Mouse (Mus musculus) liver, embryonic 11.5 days (tissue): ENCODE measurements around the gene Mettl1. TPM values are rescaled to one million over a fixed set of nuclear protein-coding genes. Genes with fewer than 3 reads are reported as not detected.
"Not testable (repeated sequence)": the region's sequence is repeated elsewhere in the genome, so short reads cannot be mapped to it uniquely, and the experiment has no call there.

Experiments used
- ATAC-seq: fragments of 200-750 bp; cut with Nextera tagmentation; replicated peaks from 2 replicates; pipeline ENCODE4 v1.8.0; 2017; ENCODE audit warnings: moderate number of reproducible peaks, mild to moderate bottlenecking, moderate TSS enrichment, moderate library complexity; ENCODE audit not compliant: low FRiP score
- DNase-seq: peaks from one replicate; pipeline ENCODE4 v3.0.0-alpha.2; 2017; ENCODE audit warnings: low spot score
- H3K27ac ChIP-seq: fragments of 300-500 bp; sonication (generic); 2 replicates; pipeline ENCODE4 v1.5.1; 2014; ENCODE audit warnings: mild to moderate bottlenecking, low read depth, low read length, control low read depth
- H3K27me3 ChIP-seq: fragments of 300-500 bp; sonication (generic); replicated peaks from 2 replicates; pipeline ENCODE4 v1.6.1; 2014; ENCODE audit warnings: low read length, mixed read lengths; ENCODE audit not compliant: control insufficient read depth, insufficient read depth
- H3K36me3 ChIP-seq: fragments of 300-500 bp; sonication (generic); 2 replicates; pipeline ENCODE4 v1.6.1; 2014; ENCODE audit warnings: mild to moderate bottlenecking, low read length, moderate library complexity, mixed read lengths; ENCODE audit not compliant: control insufficient read depth, insufficient read depth
- H3K4me1 ChIP-seq: fragments of 300-500 bp; sonication (generic); replicated peaks from 2 replicates; pipeline ENCODE4 v1.6.1; 2014; ENCODE audit warnings: low read length, mixed read lengths; ENCODE audit not compliant: control insufficient read depth, insufficient read depth
- H3K4me2 ChIP-seq: fragments of 300-500 bp; sonication (generic); 2 replicates; pipeline ENCODE4 v1.6.1; 2014; ENCODE audit warnings: mild to moderate bottlenecking, control low read depth, moderate library complexity
- H3K4me3 ChIP-seq: fragments of 300-500 bp; sonication (generic); 2 replicates; pipeline ENCODE4 v1.5.1; 2014; ENCODE audit warnings: low read depth, low read length, control low read depth
- H3K9ac ChIP-seq: fragments of 300-500 bp; sonication (generic); 2 replicates; pipeline ENCODE4 v1.6.1; 2014; ENCODE audit warnings: low read depth, low read length, control low read depth
- H3K9me3 ChIP-seq: fragments of 300-500 bp; sonication (generic); 2 replicates; pipeline ENCODE4 v1.6.1; 2016; ENCODE audit warnings: low read length, inconsistent platforms, mixed read lengths; ENCODE audit not compliant: control insufficient read depth
- WGBS: fragments of 180-500 bp; shearing (Covaris S2); extraction: QIAGEN DNeasy Blood & Tissue Kit; methylation state at CpG from one replicate; pipeline ENCODE4 v1.1.7; 2014; 5-methylcytosine and 5-hydroxymethylcytosine counted together
- polyA plus RNA-seq: library from polyadenylated mRNA; unstranded; fragments of >200 nt; fragmentation: Nextera tagmentation; extraction: Ambion mirVana; gene quantifications from 2 replicates; pipeline ENCODE4 v1.2.1, GENCODE M21; 2014

Gene Mettl1
- polyA plus RNA-seq, 1 experiment from 2014 or later, result 58.1 TPM

DNA sequence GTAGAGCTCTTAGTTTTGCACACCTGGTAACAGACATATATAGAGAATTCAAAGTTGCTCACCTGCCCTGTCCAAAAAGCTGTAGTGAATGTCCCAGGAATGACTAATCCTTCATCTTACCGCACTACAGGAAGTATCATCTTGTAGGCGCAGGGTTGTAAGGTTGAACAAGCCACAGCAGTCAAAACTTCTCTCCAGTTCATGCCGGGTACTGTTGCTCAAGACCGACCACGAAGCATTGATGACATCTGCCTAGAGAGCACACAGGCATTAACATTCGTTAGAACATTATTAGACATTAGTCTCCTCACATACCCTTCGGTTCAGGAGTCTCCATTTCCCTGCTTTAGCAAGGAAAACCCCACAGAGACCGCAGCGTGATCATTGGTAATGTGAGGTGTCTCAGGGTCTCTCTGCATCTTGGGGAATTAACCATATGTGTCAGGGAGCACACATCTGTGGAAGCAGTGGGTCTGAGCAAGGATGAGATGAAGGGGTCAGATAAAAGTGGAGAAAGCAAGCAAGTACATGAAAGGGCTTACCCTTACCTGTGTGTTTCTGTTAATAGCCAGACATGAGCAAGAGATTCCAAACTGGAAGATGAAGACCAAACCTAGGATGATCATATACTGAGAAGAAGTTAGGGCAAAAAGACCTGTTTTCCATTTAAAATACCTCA lies 27.3 kb downstream of the Mettl1 start:
- peak overlapping the region; percentile 77 for H3K9ac ChIP-seq

DNA sequence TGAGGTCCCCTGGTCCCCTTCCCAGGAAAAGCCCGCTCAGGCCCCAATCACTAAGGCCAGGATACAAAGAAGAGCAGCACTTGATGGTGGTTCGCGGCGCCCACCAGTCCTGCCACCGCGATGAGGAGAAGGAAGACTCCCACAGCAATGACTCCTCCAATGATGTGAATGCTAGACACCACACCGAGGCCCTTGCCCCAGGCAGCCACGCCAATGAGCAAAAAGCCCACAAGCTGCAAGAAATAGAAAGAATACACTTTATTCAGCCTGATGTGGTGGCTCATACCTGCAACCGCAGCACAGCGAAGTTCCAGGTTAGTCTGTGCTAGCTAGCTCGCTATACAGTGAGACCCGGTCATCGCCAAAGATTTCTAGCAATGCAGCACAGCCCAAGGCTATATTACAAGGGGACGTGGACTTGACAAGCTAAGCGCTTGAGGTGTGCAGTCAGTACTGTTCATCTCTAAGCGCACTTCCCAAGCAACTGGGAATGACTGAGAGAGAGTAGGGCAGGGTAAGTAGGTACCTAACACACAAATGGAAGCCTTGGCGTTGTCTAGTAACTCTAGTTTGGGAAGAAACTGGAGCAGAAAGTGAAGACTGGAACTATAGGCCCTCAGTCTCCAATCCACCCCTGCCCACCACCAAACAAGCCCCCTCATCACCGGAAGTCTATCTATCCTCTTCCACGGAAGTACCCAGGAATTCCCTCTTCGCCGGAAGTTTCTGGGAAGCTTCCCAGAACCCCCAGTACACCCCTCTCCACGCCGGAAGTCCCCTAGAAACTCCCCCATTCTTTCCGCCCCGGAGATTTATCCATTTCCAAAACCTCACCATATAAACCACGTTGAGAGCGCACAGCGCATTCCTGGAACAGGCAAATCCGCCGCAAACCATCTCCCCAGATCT lies 28.3 kb downstream of the Mettl1 start:
- peaks cover 34% of the 10 kb centered on the region for H3K36me3 ChIP-seq
- peak overlapping the region; percentile 77 for H3K9ac ChIP-seq
- H3K9me3 ChIP-seq, result no peaks in the 10 kb centered on the region
- peak overlapping the region; percentile 80 for H3K4me3 ChIP-seq
- peak overlapping the region; percentile 79 for H3K27ac ChIP-seq
- H3K27me3 ChIP-seq, result no peaks in the 10 kb centered on the region
- DNase-seq, result no peak
- peak overlapping the region; percentile 96 for H3K4me2 ChIP-seq
- peak; percentile 25 for ATAC-seq
- WGBS, result 6% methylated on average over 30 of the region's 30 CpGs
- H3K4me1 ChIP-seq, result peaks cover 34% of the 10 kb centered on the region

More for the DNA sequence above, 27.3 kb downstream of the Mettl1 start:
- Histone ChIP-seq H3K4me1 (peaks cover 35% of the 10 kb centered on the region), H3K4me2 (peak overlapping the region; percentile 96), H3K9me3 (no peaks in the 10 kb centered on the region), H3K27ac (peak overlapping the region; percentile 79), H3K4me3 (peak overlapping the region; percentile 80), H3K36me3 (peaks cover 34% of the 10 kb centered on the region), H3K27me3 (no peaks in the 10 kb centered on the region)
- no peak for ATAC-seq
- 58% methylated on average over 9 of the region's 9 CpGs for WGBS
- no peak for DNase-seq

DNA sequence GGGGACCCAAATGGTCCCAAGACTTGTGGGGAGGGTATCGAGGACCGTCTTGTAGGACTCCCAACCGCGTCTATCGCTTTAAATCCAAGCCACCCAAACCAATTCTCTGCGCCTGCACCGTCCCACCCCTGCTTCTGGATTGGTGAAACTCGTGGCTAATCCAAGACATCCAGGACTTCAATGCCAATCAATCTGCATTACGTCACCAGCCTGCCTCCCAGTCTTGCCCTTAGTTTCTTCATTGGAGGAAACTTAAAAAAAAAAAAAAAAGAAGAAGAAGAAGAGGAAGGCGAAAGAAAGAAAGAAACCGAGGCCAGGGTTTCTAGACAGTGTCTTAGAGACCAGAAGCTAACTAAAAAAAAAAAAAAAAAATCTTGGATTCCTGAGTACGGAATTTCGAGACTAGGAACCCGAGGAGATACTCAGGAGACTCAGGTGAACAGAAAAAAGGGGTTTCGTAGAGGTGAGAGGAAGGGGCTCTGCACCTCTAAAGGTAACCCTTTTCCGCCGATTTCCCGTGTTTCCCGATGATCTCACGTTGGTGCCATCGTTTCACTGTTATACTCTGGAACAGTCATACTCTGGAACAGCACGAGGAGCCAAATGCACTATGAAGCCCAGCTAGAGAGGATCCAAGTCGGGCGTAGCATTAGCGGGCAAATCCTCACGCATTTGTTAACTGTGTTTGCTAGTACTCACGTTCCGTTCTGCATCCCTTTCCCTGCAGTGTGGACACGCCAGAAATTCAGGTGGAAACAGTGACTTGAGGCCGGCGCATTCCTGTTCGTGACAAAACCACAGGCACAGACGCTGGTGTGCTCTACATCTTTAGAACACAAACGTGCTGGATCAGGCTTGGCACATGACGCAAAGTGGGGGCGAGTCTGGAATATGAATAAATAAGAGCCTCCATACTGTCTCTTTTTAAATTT lies 29.2 kb downstream of the Mettl1 start, which contains the start of gene Tspan31:
Gene Tspan31, minus strand, starts transcription at position 75 of the 932 bp plus-strand sequence.
- Histone ChIP-seq H3K36me3 (peaks cover 25% of the 10 kb centered on the region), H3K9me3 (no peaks in the 10 kb centered on the region), H3K4me3 (peak within 1 kb of the TSS; percentile 80), H3K4me2 (peak within 1 kb of the TSS; percentile 96), H3K9ac (peak within 1 kb of the TSS; percentile 77), H3K27ac (peak within 1 kb of the TSS; percentile 79), H3K4me1 (peaks cover 25% of the 10 kb centered on the region), H3K27me3 (no peaks in the 10 kb centered on the region)
- DNase-seq, result peak; percentile 81
- WGBS, result 2% methylated on average over 36 of the region's 36 CpGs
- peak; percentile 88 for ATAC-seq

DNA sequence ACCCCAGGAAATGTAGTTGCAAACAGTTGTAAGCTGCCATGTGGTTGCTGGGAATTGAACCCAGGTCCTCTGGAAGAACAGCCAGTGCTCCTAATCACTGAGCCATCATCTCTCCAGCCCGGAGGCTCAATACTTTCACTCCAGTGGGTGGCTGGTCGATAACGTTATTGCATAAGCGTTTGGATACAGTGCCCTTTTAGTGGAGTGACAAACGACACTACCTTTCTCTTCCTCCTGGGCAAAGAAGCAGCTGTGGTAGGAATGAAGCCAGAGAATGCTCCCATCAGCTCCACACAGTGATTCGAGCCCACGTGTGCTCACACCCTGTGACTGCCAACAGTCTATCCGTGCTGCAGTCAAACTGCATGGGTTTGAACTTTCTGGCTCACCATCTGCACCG lies 30.0 kb downstream of the Mettl1 start:
- peaks cover 18% of the 10 kb centered on the region for H3K36me3 ChIP-seq
- H3K27me3 ChIP-seq, result peaks cover 2% of the 10 kb centered on the region; the same call in 1 of the 2 replicates
- 60% methylated on average over 9 of the region's 9 CpGs for WGBS
- DNase-seq, result no peak
- peak overlapping the region; percentile 69 for H3K9ac ChIP-seq
- H3K27ac ChIP-seq, result no peak overlapping the region
- no peak for ATAC-seq
- peaks cover 21% of the 10 kb centered on the region for H3K4me1 ChIP-seq
- peak overlapping the region; percentile 96 for H3K4me2 ChIP-seq
- peak overlapping the region; percentile 80 for H3K4me3 ChIP-seq
- H3K9me3 ChIP-seq, result no peaks in the 10 kb centered on the region

DNA sequence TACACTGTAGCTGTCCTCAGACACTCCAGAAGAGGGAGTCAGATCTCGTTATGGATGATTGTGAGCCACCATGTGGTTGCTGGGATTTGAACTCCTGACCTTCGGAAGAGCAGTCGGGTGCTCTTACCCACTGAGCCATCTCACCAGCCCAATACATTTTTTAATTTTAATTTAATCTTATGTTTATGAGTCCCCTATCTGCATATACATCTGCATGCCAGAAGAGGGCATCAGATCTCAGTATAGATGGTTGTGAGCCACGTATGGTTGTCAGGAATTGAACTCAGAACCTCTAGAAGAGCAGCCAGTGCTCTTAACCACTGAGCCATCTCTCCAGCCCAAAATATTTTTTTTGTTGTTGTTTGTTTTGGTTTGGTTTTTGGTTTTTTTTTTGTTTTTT lies 31.1 kb downstream of the Mettl1 start:
- peaks cover 22% of the 10 kb centered on the region for H3K4me1 ChIP-seq
- H3K4me2 ChIP-seq, DNase-seq, ATAC-seq, H3K27ac ChIP-seq, H3K9ac ChIP-seq, H3K9me3 ChIP-seq, H3K36me3 ChIP-seq, H3K27me3 ChIP-seq, H3K4me3 ChIP-seq: not testable (repeated sequence)
- 85% methylated on average over 4 of the region's 4 CpGs for WGBS

DNA sequence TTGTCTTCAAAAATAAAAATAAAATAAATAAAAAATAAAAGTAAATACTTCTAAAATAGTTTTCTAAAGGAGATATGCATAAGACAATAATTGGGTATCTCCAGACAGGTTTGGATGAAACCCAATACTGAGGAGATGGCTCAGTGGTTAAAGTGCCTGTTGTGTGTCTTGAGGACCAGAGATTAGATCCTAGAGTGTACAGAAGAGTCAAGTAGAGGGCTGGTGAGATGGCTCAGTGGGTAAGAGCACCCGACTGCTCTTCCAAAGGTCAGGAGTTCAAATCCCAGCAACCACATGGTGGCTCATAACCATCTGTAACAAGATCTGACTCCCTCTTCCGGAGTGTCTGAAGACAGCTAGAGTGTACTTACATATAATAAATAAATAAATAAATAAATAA lies 31.8 kb downstream of the Mettl1 start:
- Histone ChIP-seq H3K27me3 (peaks cover 11% of the 10 kb centered on the region), H3K4me1 (peaks cover 24% of the 10 kb centered on the region)
- not testable (repeated sequence) for H3K9me3 ChIP-seq, H3K4me3 ChIP-seq, DNase-seq, ATAC-seq, H3K4me2 ChIP-seq, H3K9ac ChIP-seq, H3K36me3 ChIP-seq, H3K27ac ChIP-seq
- 66% methylated on average over 2 of the region's 2 CpGs for WGBS

DNA sequence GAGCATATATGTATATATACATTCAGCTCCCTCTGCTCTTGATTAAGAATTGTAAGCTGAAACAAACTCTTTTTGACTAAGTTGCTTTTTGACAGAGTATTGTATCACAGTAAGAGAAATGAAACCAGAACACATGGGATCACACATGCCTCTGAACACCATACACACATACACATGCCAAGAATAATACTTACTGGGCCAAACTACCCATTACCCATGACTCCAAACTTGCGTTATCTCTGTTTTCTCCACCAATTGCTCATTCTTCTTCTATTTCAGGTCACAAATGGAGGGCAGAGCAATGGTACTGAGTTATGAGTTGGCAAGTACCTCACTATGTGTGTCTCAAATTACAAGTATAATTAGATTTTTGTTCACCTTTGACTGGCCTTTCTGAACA lies 32.8 kb downstream of the Mettl1 start:
- WGBS, result 98% methylated on average over 1 of the region's 1 CpGs

DNA sequence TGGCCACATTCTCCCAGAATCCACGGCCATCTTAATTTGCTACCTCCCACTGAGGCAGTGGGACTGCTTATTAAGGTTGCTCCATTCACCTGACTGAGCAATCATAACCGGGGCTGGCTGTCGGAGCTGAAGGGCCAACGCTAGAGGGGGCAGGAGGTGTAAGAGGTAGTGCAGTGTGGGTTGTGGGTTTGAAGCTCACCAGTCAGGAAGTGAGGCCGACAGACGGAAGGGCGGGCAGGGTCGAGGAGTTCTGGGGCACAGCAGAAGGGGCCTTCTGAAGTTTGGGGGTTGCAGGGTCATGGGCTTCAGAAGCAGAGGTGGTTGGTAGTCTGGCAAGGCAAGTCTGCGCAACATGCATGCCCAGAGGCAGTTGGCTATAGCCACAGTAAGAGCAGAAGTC lies 33.9 kb downstream of the Mettl1 start, which contains the start of gene Agap2:
Gene Agap2, plus strand, starts transcription at position 205 of the 400 bp plus-strand sequence.
- Histone ChIP-seq H3K27me3 (peaks cover 32% of the 10 kb centered on the region), H3K4me1 (peaks cover 21% of the 10 kb centered on the region), H3K4me3 (peak within 1 kb of the TSS; percentile 38)

More for the DNA sequence above, 32.8 kb downstream of the Mettl1 start:
- ATAC-seq (no peak), DNase-seq (no peak)
- Histone ChIP-seq H3K27me3 (peaks cover 21% of the 10 kb centered on the region), H3K9me3 (no peaks in the 10 kb centered on the region), H3K27ac (no peak overlapping the region), H3K9ac (no peak overlapping the region), H3K4me3 (no peak overlapping the region), H3K36me3 (no peaks in the 10 kb centered on the region), H3K4me2 (no peak overlapping the region), H3K4me1 (peaks cover 21% of the 10 kb centered on the region)

More for the DNA sequence above, 33.9 kb downstream of the Mettl1 start, which contains the start of gene Agap2:
- no peaks in the 10 kb centered on the region for H3K9me3 ChIP-seq
- H3K36me3 ChIP-seq, result no peaks in the 10 kb centered on the region
- H3K27ac ChIP-seq, result no peak within 1 kb of the TSS
- peak within 1 kb of the TSS; percentile 53; the same call in 1 of the 2 replicates for H3K9ac ChIP-seq
- H3K4me2 ChIP-seq, result peak within 1 kb of the TSS; percentile 56
- 34% methylated on average over 9 of the region's 9 CpGs for whole genome bisulfite sequencing
- no peak; the same call in 1 of the 2 replicates for ATAC-seq
- DNase-seq, result no peak
